Mouse (Mus musculus): ENCODE data around the gene Atp5s. TPM values are rescaled to one million over a fixed set of nuclear protein-coding genes. Genes with fewer than 3 reads are reported as not detected.

Gene Atp5s
- total RNA-seq (2012; rRNA removed) = 8.3 and 11.4 TPM in 2 replicates
- 12.0 and 15.8 TPM in 2 replicates for total RNA-seq (2014; rRNA removed)
- 8.4 and 10.2 TPM in 2 replicates for polyA plus RNA-seq (2012; ENCODE audit: insufficient read length, low read depth)

DNA sequence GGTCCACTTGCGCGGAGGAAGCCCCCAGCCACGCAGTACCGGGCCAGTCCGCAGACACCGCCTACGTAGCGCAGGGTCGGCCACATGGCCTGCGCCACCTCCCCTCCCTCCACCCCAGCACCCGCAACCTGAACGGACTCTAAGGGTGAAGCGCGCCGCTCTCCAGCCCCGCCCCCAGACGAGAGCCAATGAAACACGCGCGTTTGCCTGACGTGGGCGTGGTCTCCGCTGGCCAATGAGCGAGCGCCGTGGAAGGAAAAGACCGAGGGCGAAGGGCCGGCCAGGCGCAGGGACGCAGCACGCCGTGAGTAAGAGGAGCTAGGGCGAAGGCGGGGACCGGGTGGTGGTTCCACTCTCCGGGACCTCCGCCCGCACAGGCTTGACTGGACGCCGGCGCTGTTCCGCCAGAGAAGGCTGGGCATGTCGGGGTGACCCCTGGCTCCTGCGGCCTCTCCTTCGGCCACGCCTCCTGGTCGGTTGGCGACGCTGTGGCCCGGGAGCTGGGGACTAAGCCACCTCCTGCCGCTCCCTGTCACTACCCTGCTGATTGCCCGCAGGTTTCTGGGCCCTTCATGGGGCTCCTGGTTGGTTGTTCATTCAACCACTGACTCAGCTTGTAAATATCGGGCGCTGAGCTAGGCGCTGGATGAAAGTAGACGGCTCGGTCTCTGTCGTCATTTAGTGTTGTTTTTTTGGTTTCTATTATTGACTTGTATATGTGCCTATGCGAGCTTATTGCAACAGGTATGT lies at the start of gene Atp5s, which contains the start of gene L2hgdh:
Atp5s (plus strand) TSS at position 240 of the 750 bp plus-strand sequence.
L2hgdh (minus strand) TSS at position 163 of the 750 bp plus-strand sequence.
- peak within 1 kb of the TSS; percentile 79 to 92 (median 82) for H3K4me3 ChIP-seq (replicated peaks in 1 of 3; ENCODE audit: low read depth in 2 of 3, low read length in 2 of 3, poor library complexity in 1 of 3)
- H3K27me3 ChIP-seq (replicated peaks) = no peaks in the 10 kb centered on the region
- H3K36me3 ChIP-seq (replicated peaks in 1 of 2; ENCODE audit: control insufficient read depth in 1 of 2, insufficient read depth in 1 of 2, low read length in 1 of 2) = peaks cover under 1 to 29% of the 10 kb centered on the region in 2 experiments
- TF ChIP-seq ETS1 (conservative IDR thresholded peaks at IDR 0.05; ENCODE audit: low read depth, low read length) (no peak), POLR2AphosphoS2 (IDR thresholded peaks at IDR 0.05; ENCODE audit: low read depth, low read length) (no peak; the same call in 1 of the 2 replicates), MAZ (IDR thresholded peaks at IDR 0.05; ENCODE audit: low read depth, low read length) (peak; percentile 44; the same call in 1 of the 2 replicates), MAX (IDR thresholded peaks at IDR 0.05; ENCODE audit: low read length) (peak; percentile 66; the same call in 1 of the 2 replicates), SMC3 (IDR thresholded peaks at IDR 0.05; ENCODE audit: low read depth, low read length) (no peak), EP300 (IDR thresholded peaks at IDR 0.05; ENCODE audit: low read length) (0 out of 2 replicates have a peak, but pooled peaks have one; percentile 3), NELFE (IDR thresholded peaks at IDR 0.05; ENCODE audit: low read depth, low read length) (peak; percentile 80), TCF12 (IDR thresholded peaks at IDR 0.05; ENCODE audit: low read depth, low read length) (peak; percentile 80), MXI1 (IDR thresholded peaks at IDR 0.05; ENCODE audit: low read depth, low read length) (peak; percentile 96), CHD1 (IDR thresholded peaks at IDR 0.05; ENCODE audit: low read depth, low read length) (no peak), ZMIZ1 (IDR thresholded peaks at IDR 0.05; ENCODE audit: low read depth, low read length) (peak; percentile 87; the same call in 1 of the 2 replicates), ZC3H11A (IDR thresholded peaks at IDR 0.05; ENCODE audit: low read depth, low read length) (no peak), KAT2A (IDR thresholded peaks at IDR 0.05; ENCODE audit: insufficient replicate concordance, low read length) (no peak), MYC (IDR thresholded peaks at IDR 0.05; ENCODE audit: low read depth, low read length) (peak; percentile 72; the same call in 1 of the 2 replicates), ZKSCAN1 (IDR thresholded peaks at IDR 0.05; ENCODE audit: borderline replicate concordance, low read depth, low read length) (no peak), TBP (conservative IDR thresholded peaks at IDR 0.05; ENCODE audit: low read depth, low read length) (0 out of 2 replicates have a peak, but pooled peaks have one; percentile 17), ZNF384 (IDR thresholded peaks at IDR 0.05; ENCODE audit: low read depth, low read length) (no peak), JUN (IDR thresholded peaks at IDR 0.05; ENCODE audit: insufficient read depth, low read depth, low read length) (no peak), NRF1 (IDR thresholded peaks at IDR 0.05; ENCODE audit: low read depth, low read length) (peak; percentile 50; the same call in 1 of the 2 replicates), GABPA (IDR thresholded peaks at IDR 0.05; ENCODE audit: insufficient replicate concordance, low read depth, low read length) (no peak), ELF1 (IDR thresholded peaks at IDR 0.05; ENCODE audit: low read depth, low read length) (peak; percentile 43; the same call in 1 of the 2 replicates), POLR2A (IDR thresholded peaks at IDR 0.05; ENCODE audit: low read depth, low read length) (peak; percentile 93)
- H3K79me2 ChIP-seq (replicated peaks; ENCODE audit: control insufficient read depth, extremely low read depth, insufficient read depth, poor library complexity, severe bottlenecking) = no peaks in the 10 kb centered on the region; the same call in 1 of the 2 replicates
- H3K4me2 ChIP-seq (ENCODE audit: insufficient read depth, low read depth, poor library complexity, severe bottlenecking) = peak within 1 kb of the TSS; percentile 92
- peak within 1 kb of the TSS; percentile 48; the same call in 1 of the 2 replicates for H3K27ac ChIP-seq (ENCODE audit: insufficient read depth, low read depth)
- DNase-seq (ENCODE audit: extremely low read depth) = peak; percentile 96
- H3K9ac ChIP-seq (ENCODE audit: insufficient read depth, low read depth) = peak within 1 kb of the TSS; percentile 74
- H3K4me1 ChIP-seq (ENCODE audit: control insufficient read depth in 1 of 2, insufficient read depth in 2 of 2) = peaks cover 5 to 18% of the 10 kb centered on the region in 2 experiments; a peak in 3 of 4 replicates
- in situ Hi-C loops (cut with MboI; ENCODE audit: low pct_ligation_motif_present, low pct_unique_long_range_greater_than_20kb, low sequenced_read_pairs) (no loop called here), dilution Hi-C loops (cut with MboI; ENCODE audit: extremely low pct_ligation_motif_present, extremely low pct_unique_long_range_greater_than_20kb, low sequenced_read_pairs) (no loop called here)
- peaks cover under 1% of the 10 kb centered on the region for H3K9me3 ChIP-seq (replicated peaks; ENCODE audit: low read length)
